Mouse (Mus musculus): ENCODE data around the gene Olfr311.

Olfr311 gene

GRCm38 (mm10) chr11:58883756-58884155 is 44.7 kb downstream of the Olfr311 start:
- no peak for DNase-seq

GRCm38 (mm10) chr11:58890511-58890910 is 51.5 kb downstream of the Olfr311 start:
- DNase-seq: no peak

Data from spleen, adult 18-20 months (tissue).